Mouse (Mus musculus): ENCODE measurements around the gene Dab2ip. TPM values are rescaled to one million over a fixed set of nuclear protein-coding genes. Genes with fewer than 3 reads are reported as not detected.

The Dab2ip gene
- total and polyA plus RNA-seq, 3 experiments = 0.02 to 2.2 (median 0.16) TPM

- no peak for ATAC-seq (ENCODE audit: extremely low read depth, insufficient number of reproducible peaks, low FRiP score, poor library complexity, severe bottlenecking)
- H3K4me1 ChIP-seq (ENCODE audit: insufficient read depth, low read depth, low read length) = no peaks in the 10 kb centered on the region
Observed at GRCm38 (mm10) chr2:35696542-35697391, 138.7 kb downstream of the Dab2ip start.

GRCm38 (mm10) chr2:35697768-35698167 is 139.7 kb downstream of the Dab2ip start:
- Histone ChIP-seq H3K4me1 (ENCODE audit: insufficient read depth, low read depth, low read length) (no peaks in the 10 kb centered on the region), H3K4me3 (ENCODE audit: low read depth, low read length) (no peak overlapping the region), H3K9me3 (replicated peaks) (no peaks in the 10 kb centered on the region), H3K36me3 (replicated peaks) (no peaks in the 10 kb centered on the region), H3K27me3 (ENCODE audit: insufficient read depth, low read length) (peaks cover 15% of the 10 kb centered on the region)
- DNase-seq (ENCODE audit: low spot score) = no peak
- TF ChIP-seq TAL1 (conservative IDR thresholded peaks at IDR 0.05; ENCODE audit: low read depth, low read length) (no peak), POLR2AphosphoS5 (IDR thresholded peaks at IDR 0.05; ENCODE audit: insufficient replicate concordance, low read depth, low read length) (no peak), GATA2 (IDR thresholded peaks at IDR 0.05; ENCODE audit: borderline replicate concordance, low read depth, low read length) (no peak), CTCF (IDR thresholded peaks at IDR 0.05; ENCODE audit: low read depth, low read length) (no peak), GATA1 (IDR thresholded peaks at IDR 0.05; ENCODE audit: borderline replicate concordance, low read length) (no peak)
- ATAC-seq (ENCODE audit: extremely low read depth, insufficient number of reproducible peaks, low FRiP score, poor library complexity, severe bottlenecking) = no peak

More at GRCm38 (mm10) chr2:35696542-35697391, 138.7 kb downstream of the Dab2ip start:
- H3K9me3 ChIP-seq (replicated peaks) = no peaks in the 10 kb centered on the region
- no peaks in the 10 kb centered on the region for H3K36me3 ChIP-seq (replicated peaks)
- TF ChIP-seq GATA1 (IDR thresholded peaks at IDR 0.05; ENCODE audit: borderline replicate concordance, low read length) = no peak
- TF ChIP-seq POLR2AphosphoS5 (IDR thresholded peaks at IDR 0.05; ENCODE audit: insufficient replicate concordance, low read depth, low read length) = no peak
- no peak for TF ChIP-seq TAL1 (conservative IDR thresholded peaks at IDR 0.05; ENCODE audit: low read depth, low read length)
- no peak for TF ChIP-seq GATA2 (IDR thresholded peaks at IDR 0.05; ENCODE audit: borderline replicate concordance, low read depth, low read length)
- TF ChIP-seq CTCF (IDR thresholded peaks at IDR 0.05; ENCODE audit: low read depth, low read length) = no peak
- no peak overlapping the region for H3K4me3 ChIP-seq (ENCODE audit: low read depth, low read length)
- no peak for DNase-seq (ENCODE audit: low spot score)
- peaks cover 24% of the 10 kb centered on the region for H3K27me3 ChIP-seq (ENCODE audit: insufficient read depth, low read length)

GRCm38 (mm10) chr2:35700966-35701365 is 142.9 kb downstream of the Dab2ip start:
- Histone ChIP-seq H3K4me3 (ENCODE audit: low read depth, low read length) (no peak overlapping the region), H3K4me1 (ENCODE audit: insufficient read depth, low read depth, low read length) (no peaks in the 10 kb centered on the region), H3K27me3 (ENCODE audit: insufficient read depth, low read length) (peaks cover 6% of the 10 kb centered on the region; the same call in 1 of the 2 replicates), H3K36me3 (replicated peaks) (no peaks in the 10 kb centered on the region), H3K9me3 (replicated peaks) (no peaks in the 10 kb centered on the region)
- ATAC-seq (ENCODE audit: extremely low read depth, insufficient number of reproducible peaks, low FRiP score, poor library complexity, severe bottlenecking) (no peak), DNase-seq (ENCODE audit: low spot score) (no peak)
- TF ChIP-seq POLR2AphosphoS5 (IDR thresholded peaks at IDR 0.05; ENCODE audit: insufficient replicate concordance, low read depth, low read length) (no peak), GATA1 (IDR thresholded peaks at IDR 0.05; ENCODE audit: borderline replicate concordance, low read length) (no peak), GATA2 (IDR thresholded peaks at IDR 0.05; ENCODE audit: borderline replicate concordance, low read depth, low read length) (no peak), TAL1 (conservative IDR thresholded peaks at IDR 0.05; ENCODE audit: low read depth, low read length) (no peak), CTCF (IDR thresholded peaks at IDR 0.05; ENCODE audit: low read depth, low read length) (no peak)

GRCm38 (mm10) chr2:35702001-35702400 is 143.9 kb downstream of the Dab2ip start:
- ATAC-seq (ENCODE audit: extremely low read depth, insufficient number of reproducible peaks, low FRiP score, poor library complexity, severe bottlenecking) (no peak), DNase-seq (ENCODE audit: low spot score) (no peak)
- H3K4me1 ChIP-seq (ENCODE audit: insufficient read depth, low read depth, low read length) = no peaks in the 10 kb centered on the region
- no peaks in the 10 kb centered on the region for H3K9me3 ChIP-seq (replicated peaks)
- H3K27me3 ChIP-seq (ENCODE audit: insufficient read depth, low read length) = peaks cover 2% of the 10 kb centered on the region; the same call in 1 of the 2 replicates
- H3K4me3 ChIP-seq (ENCODE audit: low read depth, low read length) = no peak overlapping the region
- no peaks in the 10 kb centered on the region for H3K36me3 ChIP-seq (replicated peaks)
- TF ChIP-seq GATA1 (IDR thresholded peaks at IDR 0.05; ENCODE audit: borderline replicate concordance, low read length) (no peak), POLR2AphosphoS5 (IDR thresholded peaks at IDR 0.05; ENCODE audit: insufficient replicate concordance, low read depth, low read length) (no peak), CTCF (IDR thresholded peaks at IDR 0.05; ENCODE audit: low read depth, low read length) (no peak), TAL1 (conservative IDR thresholded peaks at IDR 0.05; ENCODE audit: low read depth, low read length) (no peak), GATA2 (IDR thresholded peaks at IDR 0.05; ENCODE audit: borderline replicate concordance, low read depth, low read length) (no peak)

- Histone ChIP-seq H3K4me1 (ENCODE audit: insufficient read depth, low read depth, low read length) (no peaks in the 10 kb centered on the region), H3K4me3 (ENCODE audit: low read depth, low read length) (no peak overlapping the region), H3K27me3 (ENCODE audit: insufficient read depth, low read length) (peaks cover 2% of the 10 kb centered on the region; the same call in 1 of the 2 replicates), H3K36me3 (replicated peaks) (no peaks in the 10 kb centered on the region), H3K9me3 (replicated peaks) (no peaks in the 10 kb centered on the region)
- DNase-seq (ENCODE audit: low spot score) (no peak), ATAC-seq (ENCODE audit: extremely low read depth, insufficient number of reproducible peaks, low FRiP score, poor library complexity, severe bottlenecking) (no peak)
- TF ChIP-seq CTCF (IDR thresholded peaks at IDR 0.05; ENCODE audit: low read depth, low read length) = no peak
- TF ChIP-seq GATA2 (IDR thresholded peaks at IDR 0.05; ENCODE audit: borderline replicate concordance, low read depth, low read length) = no peak
- no peak for TF ChIP-seq TAL1 (conservative IDR thresholded peaks at IDR 0.05; ENCODE audit: low read depth, low read length)
- TF ChIP-seq GATA1 (IDR thresholded peaks at IDR 0.05; ENCODE audit: borderline replicate concordance, low read length) = no peak
- TF ChIP-seq POLR2AphosphoS5 (IDR thresholded peaks at IDR 0.05; ENCODE audit: insufficient replicate concordance, low read depth, low read length) = no peak
Observed at GRCm38 (mm10) chr2:35702608-35703007, 144.5 kb downstream of the Dab2ip start.

- H3K36me3 ChIP-seq (replicated peaks) = no peaks in the 10 kb centered on the region
- ATAC-seq (ENCODE audit: extremely low read depth, insufficient number of reproducible peaks, low FRiP score, poor library complexity, severe bottlenecking) (no peak), DNase-seq (ENCODE audit: low spot score) (no peak)
- H3K27me3 ChIP-seq (ENCODE audit: insufficient read depth, low read length) = peaks cover 2% of the 10 kb centered on the region; the same call in 1 of the 2 replicates
- TF ChIP-seq CTCF (IDR thresholded peaks at IDR 0.05; ENCODE audit: low read depth, low read length) (no peak), POLR2AphosphoS5 (IDR thresholded peaks at IDR 0.05; ENCODE audit: insufficient replicate concordance, low read depth, low read length) (no peak), GATA1 (IDR thresholded peaks at IDR 0.05; ENCODE audit: borderline replicate concordance, low read length) (no peak), TAL1 (conservative IDR thresholded peaks at IDR 0.05; ENCODE audit: low read depth, low read length) (no peak), GATA2 (IDR thresholded peaks at IDR 0.05; ENCODE audit: borderline replicate concordance, low read depth, low read length) (no peak)
- H3K4me1 ChIP-seq (ENCODE audit: insufficient read depth, low read depth, low read length) = no peaks in the 10 kb centered on the region
- no peaks in the 10 kb centered on the region for H3K9me3 ChIP-seq (replicated peaks)
- no peak overlapping the region for H3K4me3 ChIP-seq (ENCODE audit: low read depth, low read length)
Observed at GRCm38 (mm10) chr2:35703241-35703640, 145.2 kb downstream of the Dab2ip start.

Measured in G1E (cell line).